Mouse (Mus musculus) testis, adult 2 months (tissue): ENCODE data around the gene Vmn1r23. TPM values are rescaled to one million over a fixed set of nuclear protein-coding genes. Genes with fewer than 3 reads are reported as not detected.
"Not testable (repeated sequence)": the region's sequence is repeated elsewhere in the genome, so short reads cannot be mapped to it uniquely, and the experiment has no call there.

Source experiments
- H3K27ac ChIP-seq: fragments of 200-500 bp; 2 replicates; pipeline ENCODE4 v1.5.1; 2012; ENCODE audit warnings: low read depth, low read length; ENCODE audit not compliant: control insufficient read depth, insufficient read depth
- H3K27me3 ChIP-seq: fragments of 200-500 bp; 2 replicates; pipeline ENCODE4 v1.6.1; 2012; ENCODE audit warnings: mild to moderate bottlenecking, low read length, moderate library complexity; ENCODE audit not compliant: control insufficient read depth, insufficient read depth
- H3K36me3 ChIP-seq: fragments of 200-500 bp; 2 replicates; pipeline ENCODE4 v1.6.1; 2012; ENCODE audit warnings: mild to moderate bottlenecking, low read length; ENCODE audit not compliant: control insufficient read depth, insufficient read depth
- H3K4me1 ChIP-seq: fragments of 200-500 bp; 2 replicates; pipeline ENCODE4 v1.6.1; 2012; ENCODE audit warnings: low read length; ENCODE audit not compliant: control insufficient read depth, insufficient read depth
- H3K4me3 ChIP-seq: fragments of 200-500 bp; 2 replicates; pipeline ENCODE4 v1.5.1; 2012; ENCODE audit warnings: low read depth, mild to moderate bottlenecking, low read length, moderate library complexity, mixed read lengths; ENCODE audit not compliant: control insufficient read depth
- CTCF ChIP-seq: fragments of 200-500 bp; IDR thresholded peaks from 2 replicates; pipeline ENCODE4 v1.5.1; 2012; ENCODE audit warnings: low read depth, mild to moderate bottlenecking, inconsistent platforms, low read length, moderate library complexity; ENCODE audit not compliant: control insufficient read depth, insufficient read depth, insufficient replicate concordance
- POLR2A ChIP-seq: fragments of 200-500 bp; IDR thresholded peaks from 2 replicates; pipeline ENCODE4 v1.6.1; 2012; ENCODE audit warnings: low read depth, mild to moderate bottlenecking, inconsistent platforms, low read length, moderate library complexity; ENCODE audit not compliant: control insufficient read depth
- polyA plus RNA-seq: library from polyadenylated mRNA; depleted of rRNA; stranded (reverse); fragments of >200 nt; gene quantifications from 2 replicates; pipeline ENCODE4 v1.2.3, GENCODE M21; 2012; rRNA removed

Gene Vmn1r23
- not detected in 2 replicates for polyA plus RNA-seq

DNA sequence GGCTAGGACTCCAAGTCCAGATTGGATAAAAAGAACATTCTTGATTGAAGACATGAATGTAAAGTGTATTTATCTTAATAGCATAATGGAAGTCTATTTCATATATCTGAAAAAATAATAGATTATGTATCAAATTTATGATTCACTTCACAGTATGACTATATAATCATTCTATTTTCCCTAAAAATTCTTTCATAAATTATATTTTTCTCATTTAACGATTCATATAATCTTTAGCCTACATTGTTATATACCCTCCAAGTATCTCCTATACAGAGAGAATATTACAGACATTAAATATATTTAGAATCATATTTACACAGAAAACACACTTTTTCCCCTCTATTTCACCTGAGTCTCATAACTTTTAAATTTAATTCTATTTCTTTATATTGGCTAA, at the start of gene Vmn1r23:
Gene Vmn1r23, minus strand, starts transcription at position 101 of the 400 bp plus-strand sequence.
- no peak within 1 kb of the TSS for H3K4me3 ChIP-seq
- no peaks in the 10 kb centered on the region for H3K27me3 ChIP-seq
- TF ChIP-seq POLR2A, result no peak
- TF ChIP-seq CTCF, result no peak
- no peaks in the 10 kb centered on the region for H3K36me3 ChIP-seq
- H3K27ac ChIP-seq, result no peak within 1 kb of the TSS
- no peaks in the 10 kb centered on the region for H3K4me1 ChIP-seq

- H3K4me3 ChIP-seq, H3K36me3 ChIP-seq, H3K27ac ChIP-seq, H3K27me3 ChIP-seq, H3K4me1 ChIP-seq: not testable (repeated sequence)
Observed at GRCm38 (mm10) chr6:57961403-57961802, 34.8 kb upstream of the Vmn1r23 start, which contains the start of gene Vmn1r24. Vmn1r24 (minus strand) TSS chr6:57961503.

GRCm38 (mm10) chr6:57907928-57908327, 18.7 kb downstream of the Vmn1r23 start, which contains the start of gene Vmn1r22:
Vmn1r22 (minus strand) TSS chr6:57908028.
- no peaks in the 10 kb centered on the region for H3K27me3 ChIP-seq
- TF ChIP-seq POLR2A (no peak), CTCF (no peak)
- no peak within 1 kb of the TSS for H3K27ac ChIP-seq
- no peaks in the 10 kb centered on the region for H3K4me1 ChIP-seq
- no peak within 1 kb of the TSS for H3K4me3 ChIP-seq
- H3K36me3 ChIP-seq, result no peaks in the 10 kb centered on the region

Other genes starting within 250 kb of the Vmn1r23 start
- 1.2 and 1.6 TPM in 2 replicates for gene Pyurf, start 234.8 kb downstream of the Vmn1r23 start, polyA plus RNA-seq
- gene Lancl2, start 224.3 kb downstream of the Vmn1r23 start, polyA plus RNA-seq, result 71.1 and 87.9 TPM in 2 replicates
- 1.1 and 1.2 TPM in 2 replicates for gene Vopp1, start 101.7 kb downstream of the Vmn1r23 start, polyA plus RNA-seq
- gene Vmn1r21, start 76.5 kb downstream of the Vmn1r23 start, polyA plus RNA-seq, result 0.14 and 0.36 TPM in 2 replicates
- not detected in 2 replicates for gene Vmn1r22, start 18.8 kb downstream of the Vmn1r23 start, polyA plus RNA-seq
- gene Vmn1r24, start 34.7 kb upstream of the Vmn1r23 start, polyA plus RNA-seq, result not detected in 2 replicates
- gene Vmn1r25, start 54.0 kb upstream of the Vmn1r23 start, polyA plus RNA-seq, result not detected in 2 replicates
- gene Vmn1r26, start 88.3 kb upstream of the Vmn1r23 start, polyA plus RNA-seq, result not detected in 2 replicates